Mouse (Mus musculus) adrenal gland, adult 2 months (tissue): ENCODE measurements around the gene Bloc1s1. TPM values are rescaled to one million over a fixed set of nuclear protein-coding genes. Genes with fewer than 3 reads are reported as not detected.

Source experiments
- DNase-seq: peaks from one replicate; pipeline ENCODE4 v3.0.0; 2021
- polyA plus RNA-seq: library from polyadenylated mRNA; depleted of rRNA; stranded (reverse); fragments of >200 nt; gene quantifications from 2 replicates; pipeline ENCODE4 v1.2.3, GENCODE M21; 2012
- total RNA-seq, 2 experiments: library from RNA; stranded (reverse); gene quantifications; 2 replicates each; pipeline ENCODE4 v1.2.3; 2021

Bloc1s1 gene
- total and polyA plus RNA-seq, 3 experiments = 99.2 to 223 (median 174) TPM

DNA sequence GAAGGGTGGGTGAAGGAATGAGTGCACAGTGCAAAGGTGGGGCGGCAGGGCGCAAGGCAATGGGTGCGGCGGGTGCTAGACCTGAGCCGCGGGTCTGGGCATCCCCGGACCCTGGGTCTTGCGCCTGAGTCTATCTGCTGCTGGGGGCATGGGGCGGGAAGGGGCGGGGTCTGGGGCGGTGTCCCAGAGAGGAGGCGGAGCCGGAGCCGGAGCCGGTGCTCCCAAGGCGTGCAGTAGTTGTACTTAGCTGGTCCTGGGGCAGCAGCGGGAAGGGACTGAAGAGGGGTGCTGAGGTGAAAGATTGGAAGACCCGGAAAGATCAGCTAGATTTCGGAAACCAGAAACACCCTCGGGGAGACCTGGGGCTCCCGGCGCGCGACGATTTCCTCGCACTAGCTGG, 9.7 kb upstream of the Bloc1s1 start, which contains the start of gene Itga7:
Gene Itga7 (plus strand): TSS at position 245 of the 400 bp plus-strand sequence.
- peak; percentile 59 for DNase-seq

DNA sequence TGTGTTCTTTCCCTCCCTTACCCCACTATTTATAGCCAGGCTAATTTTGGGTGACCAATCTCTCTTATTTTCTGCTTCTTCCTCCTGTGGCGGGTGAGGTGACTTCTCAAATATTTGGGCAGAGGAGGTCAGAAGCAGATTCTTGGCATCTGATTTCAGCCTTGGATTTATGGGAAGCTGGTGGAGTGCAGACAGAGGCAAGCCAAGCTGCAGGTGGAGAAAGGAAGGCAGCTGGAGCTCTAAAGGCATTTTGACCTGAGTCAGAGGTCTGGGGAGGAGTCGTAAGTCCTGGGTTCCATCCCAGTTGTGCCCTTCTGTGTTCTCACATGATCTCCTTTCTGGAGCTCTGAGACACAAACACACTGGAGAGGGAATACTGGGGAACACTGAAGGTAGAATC, 7.6 kb upstream of the Bloc1s1 start:
- DNase-seq = no peak

DNA sequence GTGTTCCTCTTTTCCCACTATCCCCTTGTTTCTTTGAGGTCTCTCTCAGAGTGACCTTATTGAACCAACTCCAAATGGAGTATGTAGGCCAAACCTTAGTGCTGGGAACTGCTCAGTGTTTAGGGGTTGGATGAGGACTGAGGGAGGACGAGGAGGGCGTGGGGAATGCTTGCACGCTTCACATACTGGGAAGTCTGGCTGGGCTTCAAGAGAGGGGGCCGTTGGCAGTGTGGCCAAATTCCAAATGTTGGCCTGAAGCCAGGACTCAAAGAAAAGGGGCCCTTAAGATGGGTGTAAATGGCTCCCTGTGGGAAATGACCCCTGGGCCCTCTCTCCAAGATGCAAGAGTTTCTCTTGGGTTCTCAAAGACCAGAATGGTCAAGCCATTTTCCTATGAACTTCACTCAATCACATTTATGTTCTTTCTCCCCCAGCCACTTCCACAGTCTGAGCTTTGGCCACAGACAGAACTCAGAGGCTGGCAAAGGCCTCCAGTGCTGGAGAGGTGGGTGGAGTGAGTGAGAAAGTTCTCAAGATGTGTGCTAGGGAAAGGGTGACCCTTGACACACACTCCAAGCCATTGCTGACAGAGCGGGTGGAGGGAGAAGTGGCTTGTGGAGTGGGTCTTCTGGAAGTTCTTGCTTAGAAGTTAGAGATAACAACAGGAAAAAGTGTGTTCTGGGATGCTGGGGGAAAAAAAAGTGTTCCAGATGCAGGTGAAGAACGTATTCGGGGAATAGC, 6.0 kb upstream of the Bloc1s1 start:
- DNase-seq = no peak

DNA sequence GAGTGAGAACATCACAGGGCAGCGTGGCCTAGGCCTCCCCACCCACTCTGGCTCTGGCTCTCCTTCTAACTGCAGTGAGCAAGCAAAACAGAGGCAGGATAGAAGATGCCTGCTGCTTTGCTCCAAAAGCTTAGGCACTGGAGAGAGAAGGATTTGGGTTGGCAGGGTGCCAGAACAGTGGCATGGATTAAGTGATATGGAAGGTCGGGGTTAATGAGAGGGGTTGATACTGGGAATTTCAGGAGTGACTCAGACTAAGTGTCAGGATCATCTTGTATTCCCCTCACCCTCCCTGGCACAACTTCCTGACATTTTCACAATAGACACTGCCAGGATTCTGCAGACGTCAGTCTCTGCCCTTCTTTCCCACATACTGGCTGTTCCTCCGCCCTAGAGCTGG, 4.5 kb upstream of the Bloc1s1 start:
- DNase-seq = no peak

DNA sequence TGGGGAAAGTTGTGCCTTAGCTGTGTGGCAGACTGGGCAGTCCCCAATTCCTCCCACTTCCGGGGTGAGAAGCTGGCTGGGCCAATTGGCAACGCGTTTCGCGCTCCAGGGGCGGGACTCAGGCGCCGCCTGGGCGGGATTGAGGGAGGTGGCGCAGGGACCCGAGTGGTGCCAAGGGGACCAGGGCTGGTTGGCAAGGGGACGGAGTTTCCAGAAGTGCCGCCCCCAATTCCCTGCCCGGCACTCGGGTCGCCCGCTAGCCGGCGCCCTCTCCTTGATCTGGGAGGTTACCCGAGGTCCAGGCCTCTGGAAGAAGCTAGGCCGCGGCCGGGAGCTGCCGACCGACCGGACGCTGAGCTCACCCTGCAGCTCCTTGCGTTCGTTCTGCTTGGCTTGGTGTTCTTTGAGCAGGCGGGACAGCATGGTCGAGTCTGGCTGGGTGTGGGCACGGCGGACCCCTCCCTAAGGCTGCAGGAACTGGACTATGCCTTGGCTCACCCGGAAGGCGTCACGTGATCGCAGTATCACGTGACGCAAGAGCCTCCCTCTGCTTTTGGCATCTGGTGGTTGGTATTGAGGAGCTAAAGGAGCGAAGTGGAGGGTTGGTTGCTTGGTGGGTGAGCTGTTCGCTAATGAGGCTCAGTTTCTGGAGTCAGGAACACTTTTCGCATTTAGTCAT, 683 bp downstream of the Bloc1s1 start:
- peak; percentile 99 for DNase-seq

DNA sequence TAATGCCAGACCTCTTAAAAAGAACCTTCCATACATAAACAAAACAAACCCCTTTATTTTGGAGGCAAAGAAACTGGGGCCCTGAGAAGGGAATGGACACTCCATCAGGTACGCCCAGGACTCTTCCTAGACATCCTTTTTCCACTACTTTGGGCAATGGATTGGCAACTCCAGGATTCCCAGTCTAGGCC, 1.1 kb downstream of the Bloc1s1 start, which contains the start of gene Rdh5:
Gene Rdh5 (minus strand): TSS at position 67 of the 191 bp plus-strand sequence.
- no peak for DNase-seq

DNA sequence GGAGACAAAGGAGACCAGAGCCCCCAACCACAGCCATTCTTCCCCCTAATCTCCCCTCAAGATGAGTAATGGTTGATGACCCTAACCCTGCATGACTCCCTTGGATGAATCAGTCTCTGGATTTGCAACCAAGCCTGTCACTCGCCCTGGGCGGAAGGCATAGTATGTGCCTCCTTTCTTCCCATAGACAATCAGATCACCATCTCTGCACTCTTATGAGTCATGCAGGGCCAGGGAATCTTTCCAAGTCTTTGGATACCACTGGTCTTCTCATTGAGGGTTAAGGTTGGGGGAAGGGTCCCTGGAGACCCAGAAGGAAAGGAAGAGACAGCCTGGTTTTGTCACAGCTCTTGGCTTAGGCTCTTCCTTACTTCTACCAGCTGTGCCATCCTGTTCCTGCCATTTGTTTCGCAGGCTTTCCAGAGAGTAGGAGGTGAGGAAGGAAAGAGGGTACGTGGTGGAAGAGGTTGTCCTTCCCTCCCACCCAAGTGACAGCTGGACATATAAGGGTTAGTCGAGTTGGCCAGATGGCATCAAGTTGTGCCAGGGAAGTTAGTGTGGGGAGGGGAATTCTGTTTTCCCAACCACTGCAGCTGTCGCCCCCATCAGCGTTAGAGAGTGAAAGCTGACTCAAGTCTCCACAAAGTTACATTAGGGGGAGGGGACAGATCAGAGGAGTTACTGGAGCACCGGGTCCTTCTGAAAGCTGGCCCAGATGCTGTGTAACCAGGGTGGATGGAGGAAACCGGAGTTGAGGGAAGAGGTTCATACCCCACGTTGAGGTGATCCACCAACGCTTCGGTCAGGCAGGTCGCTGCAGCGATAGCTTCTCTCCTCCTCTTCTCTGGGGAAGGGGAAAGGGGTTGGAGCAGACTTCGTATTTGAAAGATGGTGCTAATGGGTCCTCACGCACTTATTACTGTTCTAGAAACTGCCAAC, 1.7 kb downstream of the Bloc1s1 start:
- peak; percentile 77 for DNase-seq

DNA sequence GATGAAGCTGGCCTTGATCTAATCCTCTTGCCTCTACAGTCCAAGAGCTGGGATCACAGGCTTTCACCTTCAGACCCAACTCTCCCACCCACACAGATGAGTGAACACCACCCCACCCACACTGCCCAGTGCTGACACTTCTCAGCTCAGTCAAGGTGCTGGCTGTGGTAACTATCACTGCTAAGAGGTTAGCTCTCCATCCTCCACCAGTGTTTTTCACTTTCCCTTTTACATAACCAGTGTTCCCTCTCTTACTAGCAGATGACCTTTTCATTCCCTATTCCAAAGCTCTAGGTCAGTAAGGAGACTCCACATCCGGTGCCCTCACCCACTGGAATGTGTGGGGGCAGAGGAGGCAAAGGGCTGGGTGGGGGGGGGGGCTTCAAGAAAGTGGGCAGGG, 2.6 kb downstream of the Bloc1s1 start:
- DNase-seq = no peak

DNA sequence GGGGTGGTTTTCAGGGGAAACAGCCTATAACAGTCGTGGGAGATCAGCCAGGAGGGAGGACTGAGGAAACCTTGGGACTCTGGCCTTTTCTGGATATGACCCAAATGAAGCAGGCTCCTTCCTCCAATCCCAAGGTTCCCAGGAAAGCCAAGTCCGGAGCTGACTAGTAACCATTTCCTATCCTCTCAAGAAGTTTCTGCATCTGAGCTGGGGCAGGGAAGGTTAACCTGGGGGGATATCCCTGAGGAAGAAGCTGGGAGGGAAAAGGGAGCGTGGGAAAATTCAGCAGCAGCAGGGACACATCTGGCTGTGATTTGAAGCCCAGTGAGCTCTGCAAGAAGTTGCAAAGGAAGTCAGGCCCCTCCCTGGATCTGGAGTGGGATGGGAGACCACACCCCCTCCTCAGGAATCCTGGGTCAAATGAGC, 3.1 kb downstream of the Bloc1s1 start:
- DNase-seq = peak; percentile 53

DNA sequence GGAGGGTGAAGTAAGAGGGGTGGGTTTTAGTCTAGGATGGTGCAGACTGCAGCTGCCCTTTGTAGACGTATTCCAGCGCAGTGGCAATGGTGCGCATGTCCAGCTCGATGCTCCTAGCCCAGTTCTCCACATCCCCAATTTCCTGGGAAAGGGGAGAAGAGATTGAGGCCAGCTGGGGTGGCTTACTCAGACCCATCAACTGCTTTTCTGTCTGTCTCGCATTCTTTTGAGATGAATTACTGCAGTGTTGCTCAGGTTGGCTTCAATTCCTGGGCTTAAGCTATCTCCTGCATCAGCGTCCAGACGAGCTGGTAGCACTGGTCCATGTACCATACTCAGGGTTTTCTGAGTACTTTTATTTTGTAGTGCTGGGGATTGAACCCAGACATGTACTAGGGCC, 3.9 kb downstream of the Bloc1s1 start:
- DNase-seq = no peak

DNA sequence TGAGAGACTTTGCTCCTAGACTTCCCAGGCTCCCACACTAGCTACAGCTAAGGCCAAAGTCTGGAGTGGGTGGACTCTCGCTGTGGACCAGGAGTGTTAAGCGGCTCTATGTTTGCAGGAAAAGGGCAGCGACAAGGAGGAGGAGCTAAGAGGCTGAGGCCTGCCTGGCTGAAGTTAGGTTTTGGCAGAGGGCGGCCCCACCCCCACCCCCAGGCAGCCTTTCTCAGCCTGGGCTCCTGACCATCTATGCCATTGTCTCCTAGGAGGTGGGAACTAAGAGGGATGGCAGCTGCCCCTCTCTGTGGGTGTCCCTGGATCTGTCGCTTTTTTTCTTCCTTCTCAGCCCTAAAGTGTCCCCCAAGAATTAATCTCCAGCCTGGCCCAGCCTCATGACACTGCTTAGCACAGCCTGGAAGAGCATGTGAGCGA, 4.6 kb downstream of the Bloc1s1 start:
- DNase-seq = peak; percentile 46

DNA sequence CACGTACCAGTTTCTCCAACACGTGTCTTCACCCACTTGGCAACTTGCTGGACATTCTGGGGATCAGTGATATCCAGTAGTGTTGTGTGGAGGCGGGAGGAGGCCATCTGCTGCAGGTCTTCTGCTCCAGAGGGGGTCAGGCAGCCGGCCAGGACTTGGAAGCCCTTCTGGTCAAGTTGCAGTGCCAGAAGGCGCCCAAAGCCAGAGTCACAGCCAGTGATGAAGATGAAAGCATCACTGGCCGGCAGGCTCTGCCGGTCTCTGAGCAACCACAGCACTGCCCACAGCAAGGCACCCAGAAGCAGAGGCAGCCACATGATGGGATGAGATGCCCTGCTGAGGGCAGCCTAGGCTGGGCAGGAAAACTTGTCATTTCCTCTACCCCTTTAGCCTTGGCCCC, 5.6 kb downstream of the Bloc1s1 start:
- peak; percentile 36 for DNase-seq

DNA sequence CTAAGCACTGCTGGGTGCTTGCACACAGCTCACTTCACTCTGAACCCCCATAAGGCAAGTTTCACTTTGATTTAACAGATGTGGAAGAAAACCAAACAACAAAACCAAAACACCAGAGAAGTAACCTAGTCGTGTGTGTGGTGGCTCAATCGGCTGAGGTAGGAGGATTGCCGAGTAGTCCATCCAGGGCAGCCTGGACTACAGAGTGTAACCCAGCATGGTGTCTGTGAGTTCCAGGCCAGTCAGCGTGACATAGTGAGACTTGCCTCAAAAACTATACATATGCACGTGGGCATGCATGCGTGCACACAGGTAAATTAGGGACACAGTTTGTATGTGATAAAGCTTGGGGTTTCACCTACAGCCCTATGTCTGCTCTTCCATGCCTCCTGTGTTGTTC, 6.4 kb downstream of the Bloc1s1 start:
- DNase-seq = no peak

DNA sequence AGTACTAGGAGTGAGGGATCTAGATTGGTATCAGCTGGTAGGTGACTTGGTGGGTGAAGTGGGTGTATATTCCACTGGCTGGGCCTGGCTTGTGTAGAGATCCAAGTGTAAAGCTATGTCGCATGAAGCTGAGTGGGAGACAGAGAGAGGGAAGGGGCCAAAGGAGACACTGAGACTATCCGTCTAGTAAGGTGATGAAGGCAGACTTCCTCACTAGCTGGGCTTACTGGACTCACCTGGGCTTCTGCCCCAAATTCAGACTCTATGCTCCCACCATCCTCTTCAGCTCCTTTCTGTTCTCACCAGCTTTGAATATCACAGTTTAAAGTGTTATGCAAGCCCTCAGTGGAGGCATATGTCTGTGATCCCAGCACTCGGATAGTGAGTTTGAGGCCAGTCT, 7.2 kb downstream of the Bloc1s1 start:
- no peak for DNase-seq

DNA sequence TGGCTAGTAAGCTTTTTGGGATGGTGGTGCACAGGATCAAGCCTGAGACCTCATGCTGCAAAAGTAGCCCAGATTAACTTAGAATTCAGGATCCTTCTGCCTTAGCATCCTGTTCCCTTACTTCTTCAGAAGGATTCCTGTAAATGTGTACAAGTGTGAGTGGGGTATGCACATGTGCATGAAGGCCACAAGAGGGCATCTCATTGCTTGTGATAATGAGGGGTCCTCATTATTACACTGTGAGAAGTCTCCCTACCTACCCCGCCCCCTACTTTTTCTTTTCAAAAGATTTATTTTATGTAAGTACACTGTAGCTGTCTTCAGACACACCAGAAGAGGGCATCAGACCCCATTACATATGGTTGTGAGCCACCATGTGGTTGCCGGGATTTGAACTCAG, 8.3 kb downstream of the Bloc1s1 start:
- no peak for DNase-seq

DNA sequence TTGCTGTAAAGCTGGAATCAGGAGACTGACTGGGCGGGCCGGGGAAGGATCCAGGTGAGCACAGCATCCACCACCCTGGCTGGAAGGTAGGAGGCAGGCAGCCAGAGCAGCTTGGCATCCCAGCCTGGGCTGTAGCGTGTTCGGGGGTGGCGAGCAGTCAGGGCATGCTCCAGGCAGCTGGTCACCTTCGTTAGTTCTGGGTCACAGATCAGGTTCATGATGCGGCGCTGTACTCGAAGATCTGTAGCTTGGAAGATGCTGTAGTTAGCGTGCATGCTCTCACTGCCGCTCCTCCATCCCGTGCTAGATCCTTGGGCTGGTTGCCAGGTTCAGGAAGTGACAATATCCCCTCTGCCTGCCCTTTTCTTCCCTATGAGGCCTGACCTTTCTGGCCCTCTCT, 10.1 kb downstream of the Bloc1s1 start:
- DNase-seq = peak; percentile 19

DNA sequence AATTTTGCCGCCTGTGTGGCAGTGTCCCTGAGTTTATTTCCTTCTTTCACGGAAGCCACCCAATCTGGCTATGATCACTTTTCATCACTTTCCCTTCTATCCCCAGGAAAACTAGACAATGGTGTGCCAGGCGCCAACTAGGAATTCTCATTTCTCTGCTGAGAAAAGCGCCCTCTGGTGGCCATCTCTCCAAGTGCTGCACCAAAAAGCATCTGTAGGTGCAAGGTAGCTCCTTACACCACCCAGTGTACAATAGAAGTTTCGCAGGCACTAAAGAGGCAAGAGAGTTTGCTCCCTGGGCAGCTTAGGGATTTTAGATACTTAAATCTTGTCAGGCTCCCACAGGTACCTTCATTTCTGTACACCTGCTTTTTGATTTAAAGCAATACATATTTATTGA, 10.6 kb downstream of the Bloc1s1 start:
- peak; percentile 87 for DNase-seq

DNA sequence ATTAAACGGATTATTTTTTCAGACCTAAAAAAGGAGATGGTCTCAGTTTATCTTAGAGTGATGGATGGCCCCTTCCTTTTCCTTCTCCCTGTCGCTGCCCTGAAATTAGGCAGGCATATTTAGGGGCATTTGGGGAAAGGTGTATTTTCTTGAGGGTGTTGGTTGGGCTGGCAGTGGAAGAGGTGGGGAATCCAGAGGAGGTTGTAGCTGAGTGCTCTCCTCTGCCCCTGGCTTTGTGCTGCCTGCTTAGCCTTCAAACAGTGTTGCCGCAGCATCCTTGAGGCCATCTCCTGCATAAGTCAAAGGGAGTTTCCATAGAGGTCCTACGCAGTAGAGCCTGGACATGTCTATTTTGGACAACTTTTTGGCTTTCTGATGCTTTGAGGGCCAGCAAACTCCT, 11.0 kb downstream of the Bloc1s1 start:
- no peak for DNase-seq

DNA sequence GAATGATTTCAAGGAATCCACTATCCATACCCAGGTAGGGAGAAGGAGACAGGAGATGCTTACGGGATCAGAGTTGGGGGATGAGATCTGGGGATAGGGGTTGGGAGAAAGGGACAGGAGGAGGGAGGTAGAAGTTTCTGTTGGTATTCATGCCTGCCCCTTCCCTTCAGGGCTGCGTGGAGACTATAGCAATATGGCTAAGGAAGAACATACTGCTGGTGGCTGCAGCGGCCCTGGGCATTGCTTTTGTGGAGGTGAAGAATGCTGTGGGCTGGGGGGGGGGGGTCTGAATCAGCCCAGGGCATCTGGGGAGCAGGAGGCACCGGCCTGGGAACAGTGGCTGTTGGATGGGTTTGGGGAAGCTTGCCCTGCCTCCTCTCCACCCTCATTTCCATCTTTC, 11.6 kb downstream of the Bloc1s1 start:
- DNase-seq = no peak

DNA sequence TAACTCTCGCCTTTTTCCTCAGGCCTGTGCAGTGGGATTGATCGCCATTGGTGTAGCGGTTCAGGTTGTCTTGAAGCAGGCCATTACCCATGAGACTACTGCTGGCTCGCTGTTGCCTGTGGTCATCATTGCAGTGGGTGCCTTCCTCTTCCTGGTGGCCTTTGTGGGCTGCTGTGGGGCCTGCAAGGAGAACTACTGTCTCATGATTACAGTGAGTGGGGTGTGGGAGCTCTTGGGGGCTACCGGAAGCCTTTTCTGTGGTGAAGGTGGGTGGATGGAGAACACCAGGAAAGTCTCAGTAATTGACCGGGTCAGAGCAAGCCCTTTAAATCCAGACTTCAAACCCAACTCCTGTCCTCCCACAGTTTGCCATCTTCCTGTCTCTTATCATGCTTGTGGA, 12.4 kb downstream of the Bloc1s1 start:
- no peak for DNase-seq

DNA sequence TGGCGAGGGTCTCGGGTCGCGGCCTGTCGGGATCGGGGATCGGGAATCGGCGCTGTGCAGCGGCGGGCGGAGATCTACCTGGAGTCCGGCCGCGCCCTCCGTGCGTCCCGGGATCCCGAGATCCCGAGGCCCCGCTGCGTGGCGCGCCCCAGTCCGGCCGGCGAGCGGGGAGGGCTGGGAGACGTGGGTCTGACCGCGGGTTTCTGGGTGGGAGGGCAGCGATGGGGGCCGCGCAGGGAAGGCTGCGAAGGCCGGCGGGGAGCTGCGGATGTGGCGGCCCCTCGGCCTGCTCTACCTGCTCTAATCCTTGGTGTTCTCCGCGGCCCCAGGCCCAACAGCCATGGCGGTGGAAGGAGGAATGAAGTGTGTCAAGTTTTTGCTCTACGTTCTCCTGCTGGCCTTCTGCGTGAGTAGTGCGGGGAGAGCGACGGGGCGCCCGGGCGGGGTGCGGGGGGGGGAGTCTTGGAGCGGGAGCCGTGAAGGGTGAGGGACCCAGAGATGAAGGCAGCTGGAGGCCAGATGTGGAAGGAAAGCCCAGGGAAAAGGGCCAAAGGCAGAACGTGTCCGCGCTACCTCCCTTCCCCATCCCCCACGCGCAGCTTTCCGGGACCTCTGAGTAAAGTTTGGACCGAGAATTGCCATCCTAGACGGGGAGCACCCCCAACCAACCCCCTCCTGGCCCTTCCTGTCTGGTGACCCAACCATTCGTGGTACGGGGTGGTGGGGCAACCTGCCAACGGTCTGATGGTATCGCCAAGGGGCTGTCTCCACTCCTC, 13.6 kb downstream of the Bloc1s1 start:
- peak; percentile 70 for DNase-seq

DNA sequence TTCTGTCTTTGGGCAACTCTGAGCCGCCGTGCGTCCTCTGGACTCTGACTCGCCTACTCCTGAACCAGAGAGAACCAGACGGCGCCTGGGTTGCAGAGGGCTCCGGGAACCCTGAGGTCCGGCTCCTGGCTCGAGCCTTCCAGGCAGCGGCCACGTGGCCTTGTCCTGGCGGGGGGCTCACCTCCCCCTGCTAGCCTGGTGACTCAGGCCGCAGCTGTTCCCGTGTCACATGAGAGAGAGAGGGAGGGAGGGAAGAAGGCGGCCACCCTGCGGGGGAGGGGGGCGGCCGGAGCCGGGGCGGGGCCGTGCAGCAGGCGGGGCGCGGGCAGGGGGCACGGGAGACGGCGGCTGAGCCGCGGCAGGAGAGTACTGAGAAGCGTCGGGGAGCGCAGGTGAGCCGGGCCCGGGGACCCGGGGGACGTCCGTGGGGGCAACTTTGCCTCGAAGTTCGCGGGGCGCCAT, 14.2 kb downstream of the Bloc1s1 start:
- peak; percentile 94 for DNase-seq
